Mouse (Mus musculus): ENCODE data around the gene Prss47.

GRCm38 (mm10) chr13:65011052-65011738 is 41.4 kb downstream of the Prss47 start:
- TF ChIP-seq CTCF (IDR thresholded peaks at IDR 0.05; ENCODE audit: low read depth, low read length) (no peak), POLR2A (IDR thresholded peaks at IDR 0.05; ENCODE audit: insufficient read depth, low read length) (no peak)
